Mouse (Mus musculus) megakaryocyte, embryonic 14.5 days (primary cell): ENCODE measurements around the gene Mcm3.

Experiments used
- FLI1 ChIP-seq: IDR thresholded peaks from 2 replicates; pipeline ENCODE4 v1.6.1; 2012; ENCODE audit warnings: low read length, inconsistent platforms, mixed read lengths
- GATA1 ChIP-seq: IDR thresholded peaks from 3 replicates; pipeline ENCODE4 v1.6.1; 2012; ENCODE audit warnings: mixed read lengths, low read length, inconsistent platforms, borderline replicate concordance

- TF ChIP-seq GATA1 (no peak), FLI1 (no peak)
Measured at GRCm38 (mm10) chr1:20761411-20761810, 58.7 kb downstream of the Mcm3 start.
